In genomic region chr10:13451640-13452039, GRCm38 (mm10) we compare ENCODE assay signal across 35 mouse cellular contexts.
"Had no signal": no experiment of that assay in that cellular context is flagged by ENCODE, and none has a peak within 500 bp of the region (broad histone marks: within the 10 kb centered on the region; RNA-seq: fewer than 3 reads in every experiment).

No protein-coding gene starts in this region.

- H3K4me2 ChIP-seq: heart, embryonic 11.5 days; heart, embryonic 12.5 days; heart, embryonic 13.5 days; heart, embryonic 15.5 days; hindbrain, embryonic 12.5 days; hindbrain, embryonic 13.5 days; hindbrain, embryonic 14.5 days; hindbrain, embryonic 15.5 days; intestine, embryonic 15.5 days; kidney, embryonic 15.5 days had no signal

- H3K4me3 ChIP-seq: heart, embryonic 10.5 days; heart, embryonic 12.5 days; heart, embryonic 13.5 days; heart, embryonic 15.5 days; hindbrain, embryonic 10.5 days; hindbrain, embryonic 12.5 days; hindbrain, embryonic 13.5 days; hindbrain, embryonic 15.5 days; intestine, embryonic 15.5 days; kidney, embryonic 15.5 days; layer of hippocampus, adult 2 months had no signal

- H3K9me3 ChIP-seq: heart, embryonic 10.5 days; heart, embryonic 12.5 days; heart, embryonic 15.5 days; hindbrain, embryonic 12.5 days; hindbrain, embryonic 13.5 days; hindbrain, embryonic 15.5 days; intestine, embryonic 15.5 days; kidney, embryonic 15.5 days had no signal

- ATAC-seq: hindbrain, embryonic 16.5 days; hindbrain, postnatal 0 days; inflammation-experienced regulatory T-cells, adult 6 months; intestine, embryonic 15.5 days; intestine, embryonic 16.5 days; intestine, postnatal 0 days had no signal

- H3K36me3 ChIP-seq: heart, embryonic 10.5 days; heart, embryonic 12.5 days; heart, embryonic 13.5 days; heart, embryonic 15.5 days; hindbrain, embryonic 10.5 days; hindbrain, embryonic 12.5 days; hindbrain, embryonic 13.5 days; hindbrain, embryonic 15.5 days; intestine, embryonic 15.5 days; kidney, embryonic 15.5 days had no signal

- H3K27me3 ChIP-seq: heart, embryonic 12.5 days; heart, embryonic 13.5 days; heart, embryonic 15.5 days; hindbrain, embryonic 12.5 days; hindbrain, embryonic 13.5 days; hindbrain, embryonic 15.5 days; intestine, embryonic 15.5 days; kidney, embryonic 15.5 days had no signal

- H3K9ac ChIP-seq: heart, embryonic 12.5 days; heart, embryonic 13.5 days; heart, embryonic 15.5 days; hindbrain, embryonic 12.5 days; hindbrain, embryonic 13.5 days; hindbrain, embryonic 14.5 days; hindbrain, embryonic 15.5 days; intestine, embryonic 15.5 days; kidney, embryonic 15.5 days had no signal

- DNase-seq: heart, postnatal 10 days; heart, postnatal 14 days; heart, postnatal 36 days; heart, postnatal 4 days; kidney, adult 11 months; kidney, adult 18-20 months; kidney, adult 2 months; kidney, adult 8-10 months; kidney, adult 9 months; kidney, postnatal 10 days; kidney, postnatal 14 days; kidney, postnatal 25 days; kidney, postnatal 36 days; kidney, postnatal 4 days; layer of hippocampus, adult 9-11 months; layer of hippocampus, postnatal 36 days had no signal

- H3K4me1 ChIP-seq: hindbrain, embryonic 10.5 days; hindbrain, embryonic 12.5 days; hindbrain, embryonic 13.5 days; hindbrain, embryonic 15.5 days had no signal

- H3K27ac ChIP-seq: heart, embryonic 10.5 days; heart, embryonic 13.5 days; heart, embryonic 15.5 days; hindbrain, embryonic 10.5 days; hindbrain, embryonic 12.5 days; hindbrain, embryonic 13.5 days; hindbrain, embryonic 14.5 days; hindbrain, embryonic 15.5 days; hindbrain, postnatal 0 days; intestine, embryonic 15.5 days; kidney, embryonic 15.5 days; kidney, postnatal 0 days; layer of hippocampus, adult 2 months had no signal
